Mouse (Mus musculus) inflammation-experienced regulatory T-cells, adult 6 months (primary cell): ENCODE data around the gene 4933415A04Rik. TPM values are rescaled to one million over a fixed set of nuclear protein-coding genes. Genes with fewer than 3 reads are reported as not detected.

Experiments
- ATAC-seq: one replicate; pipeline ENCODE4 v1.8.0; 2017
- polyA plus RNA-seq, 3 experiments: library from polyadenylated mRNA; unstranded; fragments of 100-300 nt; shearing (Covaris generic); gene quantifications; one replicate each; pipeline ENCODE4 v1.2.1; 2017

Gene 4933415A04Rik
- polyA plus RNA-seq: under 1 TPM in 1 of 3 experiments, not detected in 2; 0.16 TPM

GRCm38 (mm10) chr11:43586324-43587090 lies at the start of gene 4933415A04Rik:
Gene 4933415A04Rik (plus strand): TSS chr11:43587040.
- no peak for ATAC-seq

- no peak for ATAC-seq
These were observed 49.8 kb upstream of the 4933415A04Rik start for GRCm38 (mm10) chr11:43537074-43537473.

- ATAC-seq: no peak
These were observed 47.0 kb upstream of the 4933415A04Rik start for GRCm38 (mm10) chr11:43539863-43540262.

GRCm38 (mm10) chr11:43543711-43544466 lies 43.0 kb upstream of the 4933415A04Rik start:
- no peak for ATAC-seq

- no peak for ATAC-seq
These were observed 42.0 kb upstream of the 4933415A04Rik start for GRCm38 (mm10) chr11:43544819-43545218.

- ATAC-seq: no peak
These were observed 40.9 kb upstream of the 4933415A04Rik start for GRCm38 (mm10) chr11:43545873-43546475.

GRCm38 (mm10) chr11:43546678-43547077 lies 40.2 kb upstream of the 4933415A04Rik start:
- no peak for ATAC-seq

GRCm38 (mm10) chr11:43548148-43548547 lies 38.7 kb upstream of the 4933415A04Rik start:
- ATAC-seq: no peak

- ATAC-seq: no peak
These were observed 38.0 kb upstream of the 4933415A04Rik start for GRCm38 (mm10) chr11:43548657-43549435.

GRCm38 (mm10) chr11:43549701-43550100 lies 37.1 kb upstream of the 4933415A04Rik start:
- ATAC-seq: no peak

- no peak for ATAC-seq
These were observed 35.1 kb upstream of the 4933415A04Rik start for GRCm38 (mm10) chr11:43551756-43552155.

- ATAC-seq: no peak
These were observed 34.2 kb upstream of the 4933415A04Rik start for GRCm38 (mm10) chr11:43552675-43553074.

GRCm38 (mm10) chr11:43556538-43556937 lies 30.3 kb upstream of the 4933415A04Rik start:
- no peak for ATAC-seq

- no peak for ATAC-seq
These were observed 27.1 kb upstream of the 4933415A04Rik start for GRCm38 (mm10) chr11:43559515-43560292.

GRCm38 (mm10) chr11:43563654-43564244 lies 23.1 kb upstream of the 4933415A04Rik start:
- no peak for ATAC-seq

- ATAC-seq: no peak
These were observed 21.4 kb upstream of the 4933415A04Rik start for GRCm38 (mm10) chr11:43565414-43565813.

- ATAC-seq: no peak
These were observed 21.0 kb upstream of the 4933415A04Rik start for GRCm38 (mm10) chr11:43565852-43566251.

GRCm38 (mm10) chr11:43566696-43567095 lies 20.1 kb upstream of the 4933415A04Rik start:
- no peak for ATAC-seq

- ATAC-seq: no peak
These were observed 18.6 kb upstream of the 4933415A04Rik start for GRCm38 (mm10) chr11:43568263-43568662.

- no peak for ATAC-seq
These were observed 17.7 kb upstream of the 4933415A04Rik start for GRCm38 (mm10) chr11:43569188-43569587.

GRCm38 (mm10) chr11:43569595-43569994 lies 17.2 kb upstream of the 4933415A04Rik start:
- ATAC-seq: no peak
